In genomic region chr13:83725831-83726230, GRCm38 (mm10) we compare ENCODE assay signal across 12 mouse cellular contexts.
DNase-seq lines count a peak whose midpoint lies in the region; ATAC-seq and TF ChIP-seq lines count a peak whose summit lies in the region.
"Had no signal": no experiment of that assay in that cellular context is flagged by ENCODE, and none has a peak within 500 bp of the region (broad histone marks: within the 10 kb centered on the region; RNA-seq: fewer than 3 reads in every experiment).

No protein-coding gene starts in this region.

- no peak for ATAC-seq in intestine, embryonic 14.5 days (replicated peaks; ENCODE audit: low FRiP score, low TSS enrichment, low read depth)
- no peak for ATAC-seq in intestine, embryonic 16.5 days
- no peak for ATAC-seq in hindbrain, postnatal 0 days
- ATAC-seq: intestine, postnatal 0 days had no signal

- no peak for TF ChIP-seq CTCF in hindbrain, postnatal 0 days (IDR thresholded peaks at IDR 0.05; ENCODE audit: low read depth)
- no peak for TF ChIP-seq CTCF in olfactory bulb, adult 2 months (IDR thresholded peaks at IDR 0.05; ENCODE audit: insufficient read depth, low read depth, low read length)

- 8% methylated on average over 13 of the region's 13 CpGs for WGBS in intestine, embryonic 14.5 days
- WGBS in intestine, embryonic 16.5 days: 6% methylated on average over 13 of the region's 13 CpGs
- WGBS in forebrain, embryonic 10.5 days: 1% methylated on average over 13 of the region's 13 CpGs
- WGBS in hindbrain, postnatal 0 days: 3% methylated on average over 13 of the region's 13 CpGs
- WGBS in olfactory bulb, adult 2 months: 6% methylated on average over 13 of the region's 13 CpGs

- H3K36me3 ChIP-seq in intestine, embryonic 14.5 days (ENCODE audit: control insufficient read depth, insufficient read depth, low read length): no peaks in the 10 kb centered on the region
- H3K36me3 ChIP-seq in intestine, embryonic 16.5 days (ENCODE audit: control insufficient read depth, insufficient read depth, low read length): no peaks in the 10 kb centered on the region
- H3K36me3 ChIP-seq in forebrain, embryonic 10.5 days (replicated peaks): peaks cover 26% of the 10 kb centered on the region
- no peaks in the 10 kb centered on the region for H3K36me3 ChIP-seq in hindbrain, postnatal 0 days (ENCODE audit: insufficient read depth, low read length)
- H3K36me3 ChIP-seq: heart, embryonic 10.5 days had no signal

- no peak overlapping the region for H3K4me2 ChIP-seq in intestine, embryonic 14.5 days (ENCODE audit: low read length)
- H3K4me2 ChIP-seq in intestine, embryonic 16.5 days (ENCODE audit: low read depth, low read length): no peak overlapping the region
- H3K4me2 ChIP-seq in hindbrain, postnatal 0 days (ENCODE audit: low read depth, low read length): peak overlapping the region; percentile 89

- no peak overlapping the region for H3K4me3 ChIP-seq in intestine, embryonic 14.5 days (ENCODE audit: low read depth, low read length)
- H3K4me3 ChIP-seq in intestine, embryonic 16.5 days (ENCODE audit: low read length): no peak overlapping the region
- peak overlapping the region; percentile 84 for H3K4me3 ChIP-seq in forebrain, embryonic 10.5 days
- peak overlapping the region; percentile 79 for H3K4me3 ChIP-seq in hindbrain, postnatal 0 days (ENCODE audit: low read length)
- peak overlapping the region; percentile 60 for H3K4me3 ChIP-seq in olfactory bulb, adult 2 months (ENCODE audit: insufficient read depth, low read depth, low read length)
- H3K4me3 ChIP-seq: heart, embryonic 10.5 days had no signal

- no peaks in the 10 kb centered on the region; the same call in 1 of the 2 replicates for H3K9me3 ChIP-seq in intestine, embryonic 14.5 days (ENCODE audit: control insufficient read depth, low read length)
- H3K9me3 ChIP-seq in intestine, embryonic 16.5 days (ENCODE audit: control insufficient read depth, low read length): no peaks in the 10 kb centered on the region
- H3K9me3 ChIP-seq in forebrain, embryonic 10.5 days: no peaks in the 10 kb centered on the region
- no peaks in the 10 kb centered on the region for H3K9me3 ChIP-seq in hindbrain, postnatal 0 days (ENCODE audit: low read length)
- H3K9me3 ChIP-seq: heart, embryonic 10.5 days had no signal

- no peak overlapping the region for H3K9ac ChIP-seq in intestine, embryonic 14.5 days (ENCODE audit: low read length)
- no peak overlapping the region for H3K9ac ChIP-seq in intestine, embryonic 16.5 days (ENCODE audit: low read depth, low read length)
- H3K9ac ChIP-seq in hindbrain, postnatal 0 days (replicated peaks; ENCODE audit: low read length): peak overlapping the region; percentile 100

- H3K27me3 ChIP-seq in intestine, embryonic 14.5 days (replicated peaks; ENCODE audit: control insufficient read depth, insufficient read depth, low read length): peaks cover 94% of the 10 kb centered on the region
- H3K27me3 ChIP-seq in intestine, embryonic 16.5 days (replicated peaks; ENCODE audit: control insufficient read depth, insufficient read depth, low read length): peaks cover 73% of the 10 kb centered on the region
- H3K27me3 ChIP-seq in forebrain, embryonic 10.5 days (ENCODE audit: poor library complexity, severe bottlenecking): peaks cover 99% of the 10 kb centered on the region
- no peaks in the 10 kb centered on the region for H3K27me3 ChIP-seq in hindbrain, postnatal 0 days (ENCODE audit: insufficient read depth, low read length)

- DNase-seq in intestine, embryonic 14.5 days (ENCODE audit: low spot score): peak; percentile 57
- DNase-seq in forebrain, embryonic 10.5 days (ENCODE audit: extremely low spot score, low spot score): peak; percentile 45
- peak; percentile 59 for DNase-seq in hindbrain, postnatal 0 days (ENCODE audit: low spot score)
- no peak for DNase-seq in lung, postnatal 14 days
- no peak for DNase-seq in kidney, postnatal 36 days
- no peak for DNase-seq in adrenal gland, postnatal 25 days
- DNase-seq: liver; lung, postnatal 4 days had no signal

- peaks cover 3% of the 10 kb centered on the region; the same call in 1 of the 2 replicates for H3K4me1 ChIP-seq in intestine, embryonic 14.5 days (replicated peaks; ENCODE audit: control insufficient read depth, insufficient read depth, low read length)
- H3K4me1 ChIP-seq in intestine, embryonic 16.5 days (ENCODE audit: control insufficient read depth, insufficient read depth, low read length): peaks cover 10% of the 10 kb centered on the region
- peaks cover 13% of the 10 kb centered on the region for H3K4me1 ChIP-seq in forebrain, embryonic 10.5 days
- H3K4me1 ChIP-seq in hindbrain, postnatal 0 days (ENCODE audit: insufficient read depth, low read length): no peaks in the 10 kb centered on the region
- H3K4me1 ChIP-seq in olfactory bulb, adult 2 months (ENCODE audit: control insufficient read depth, insufficient read depth, low read length): no peaks in the 10 kb centered on the region

- no peak overlapping the region for H3K27ac ChIP-seq in intestine, embryonic 14.5 days (ENCODE audit: low read depth)
- H3K27ac ChIP-seq in intestine, embryonic 16.5 days (ENCODE audit: low read length): no peak overlapping the region
- peak overlapping the region; percentile 100 for H3K27ac ChIP-seq in forebrain, embryonic 10.5 days
- H3K27ac ChIP-seq in hindbrain, postnatal 0 days: peak overlapping the region; percentile 100
- peak overlapping the region; percentile 98 for H3K27ac ChIP-seq in olfactory bulb, adult 2 months (ENCODE audit: insufficient read depth, low read depth, low read length)
- H3K27ac ChIP-seq: heart, embryonic 10.5 days had no signal

- TF ChIP-seq POLR2A in olfactory bulb, adult 2 months (IDR thresholded peaks at IDR 0.05; ENCODE audit: insufficient read depth, low read depth, low read length): no peak

Comparison
In these comparisons a context has a peak if more than half of its experiments do, and no peak if none do; other contexts are left out.
1. DNase-seq: peak in intestine, embryonic 14.5 days (single experiment), forebrain, embryonic 10.5 days (single experiment) and hindbrain, postnatal 0 days (single experiment); none in lung, postnatal 14 days (single experiment), kidney, postnatal 36 days (0 of 2) and adrenal gland, postnatal 25 days (single experiment).
2. H3K27ac ChIP-seq: peak in forebrain, embryonic 10.5 days (single experiment), hindbrain, postnatal 0 days (single experiment) and olfactory bulb, adult 2 months (single experiment); none in intestine, embryonic 14.5 days (single experiment) and intestine, embryonic 16.5 days (single experiment).
3. H3K4me3 ChIP-seq: peak in forebrain, embryonic 10.5 days (single experiment), hindbrain, postnatal 0 days (single experiment) and olfactory bulb, adult 2 months (single experiment); none in intestine, embryonic 14.5 days (single experiment) and intestine, embryonic 16.5 days (single experiment).